Mouse (Mus musculus): ENCODE data around the gene Lgr6.

The Lgr6 gene

DNA sequence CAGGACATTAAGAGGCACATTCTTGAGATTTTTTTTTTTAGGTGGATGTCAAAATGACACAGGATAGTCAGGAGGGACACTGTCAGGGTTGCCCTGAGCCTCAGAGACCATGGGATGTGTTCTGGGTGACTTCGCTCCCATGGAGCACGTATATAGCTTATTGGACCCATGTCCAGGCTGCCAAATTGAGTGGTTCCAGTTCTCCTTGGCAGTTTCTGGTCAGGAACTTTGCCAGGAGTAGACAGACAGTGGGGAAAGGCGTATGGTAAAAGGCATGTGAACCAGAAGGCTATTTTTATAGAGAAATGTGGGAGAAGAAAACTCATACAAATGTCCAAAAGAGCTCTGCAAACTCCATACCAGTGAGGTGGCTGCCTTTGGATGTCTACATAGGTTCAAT is 95.2 kb downstream of the Lgr6 start:
- peak; percentile 91 for DNase-seq

DNA sequence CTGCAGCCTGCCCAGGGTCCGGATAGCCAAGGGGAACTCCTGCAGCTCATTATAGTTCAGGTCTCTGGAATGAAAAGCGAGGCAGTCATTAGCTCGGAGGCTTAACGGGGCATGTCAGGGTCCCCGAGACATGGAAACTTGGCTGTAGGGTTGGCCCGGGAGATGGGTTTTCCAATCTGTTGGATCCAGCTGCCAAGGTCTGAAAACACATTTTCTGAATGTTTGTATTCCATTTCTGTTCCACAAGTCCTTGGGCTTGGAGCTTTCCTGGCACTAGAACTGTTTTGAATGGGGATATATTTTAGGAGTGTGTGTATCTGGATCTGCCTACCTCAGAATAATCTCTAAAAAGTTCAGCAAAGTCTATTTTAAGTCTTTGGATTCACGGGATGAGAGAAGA is 99.4 kb downstream of the Lgr6 start:
- DNase-seq: peak; percentile 96

DNA sequence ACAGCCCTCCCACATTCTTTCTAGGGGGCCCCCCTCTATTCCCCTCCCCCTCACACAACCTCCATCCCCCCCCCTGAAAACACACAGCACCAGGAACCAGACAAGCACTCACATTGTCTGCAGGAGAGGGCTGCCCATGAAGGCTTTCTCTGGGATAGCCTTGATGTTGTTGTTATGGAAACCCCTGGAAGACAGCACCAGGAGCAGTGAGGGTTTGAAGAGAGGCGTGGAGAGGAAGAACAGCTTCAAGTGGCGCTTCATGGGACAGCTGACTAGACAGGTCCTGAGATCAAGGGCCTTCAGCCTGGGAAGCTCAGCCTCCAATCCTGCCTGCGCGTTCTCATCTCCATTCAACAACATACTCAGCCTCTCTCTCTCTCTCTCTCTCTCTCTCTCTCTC is 101.7 kb downstream of the Lgr6 start:
- DNase-seq: peak; percentile 65

DNA sequence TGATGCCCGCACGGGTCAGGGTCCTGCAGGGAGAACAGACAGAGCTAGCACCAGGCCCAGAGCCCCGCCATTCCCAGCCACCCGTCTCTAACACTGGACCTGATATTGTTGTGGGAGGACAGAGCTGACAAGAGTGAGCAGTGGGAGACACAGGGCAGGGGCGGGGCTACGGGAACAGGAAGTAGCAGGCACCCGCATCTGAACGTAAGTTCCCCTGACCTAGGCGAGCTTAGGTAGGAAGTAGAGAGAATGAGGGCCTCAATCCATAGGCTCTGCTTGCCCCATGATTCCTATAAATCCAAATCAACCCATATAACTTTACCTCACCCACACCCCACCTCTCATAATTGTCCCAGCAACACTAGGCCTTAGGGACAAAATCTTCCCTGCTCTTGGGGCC is 104.5 kb downstream of the Lgr6 start:
- DNase-seq: peak; percentile 73

DNA sequence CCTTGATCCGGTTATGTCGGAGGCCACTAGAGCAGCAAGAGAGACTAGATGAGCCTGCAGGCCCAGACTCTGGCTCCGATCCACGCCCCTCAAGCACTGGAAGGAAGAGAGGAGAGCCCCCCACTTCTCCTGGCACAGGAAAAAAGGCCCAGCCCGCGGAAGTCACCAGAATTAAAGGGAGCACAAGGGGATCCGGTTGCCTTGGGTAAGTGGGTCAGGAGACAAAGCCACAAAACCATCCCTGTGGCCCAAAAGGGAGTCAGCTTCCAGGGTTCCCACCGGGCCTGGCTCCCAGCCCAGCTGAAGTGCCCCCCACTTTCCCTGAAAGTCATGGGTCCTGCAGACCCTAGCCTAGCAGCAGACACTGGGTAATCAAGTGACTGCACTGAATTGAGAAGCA is 106.8 kb downstream of the Lgr6 start:
- DNase-seq: peak; percentile 91

DNA sequence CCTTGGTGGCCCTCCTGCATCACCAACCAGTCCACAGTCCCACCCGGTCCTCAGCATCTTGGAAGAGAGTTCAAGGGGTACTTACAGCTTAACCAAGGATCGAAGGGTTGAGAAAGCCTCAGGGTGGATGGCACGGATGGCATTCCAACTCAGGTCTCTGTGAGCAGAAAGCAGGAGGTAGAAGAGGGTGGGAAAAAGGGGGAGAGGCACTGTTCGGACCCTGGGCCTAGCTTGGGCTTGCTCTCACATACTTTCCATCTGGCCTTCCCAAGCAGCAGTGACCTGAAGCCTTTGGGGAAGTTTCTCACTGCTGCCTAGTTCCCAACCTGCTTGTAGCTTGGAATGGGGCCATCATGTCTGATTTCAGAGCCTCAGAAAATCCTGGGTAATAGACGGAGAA is 107.5 kb downstream of the Lgr6 start:
- DNase-seq: peak; percentile 77

DNA sequence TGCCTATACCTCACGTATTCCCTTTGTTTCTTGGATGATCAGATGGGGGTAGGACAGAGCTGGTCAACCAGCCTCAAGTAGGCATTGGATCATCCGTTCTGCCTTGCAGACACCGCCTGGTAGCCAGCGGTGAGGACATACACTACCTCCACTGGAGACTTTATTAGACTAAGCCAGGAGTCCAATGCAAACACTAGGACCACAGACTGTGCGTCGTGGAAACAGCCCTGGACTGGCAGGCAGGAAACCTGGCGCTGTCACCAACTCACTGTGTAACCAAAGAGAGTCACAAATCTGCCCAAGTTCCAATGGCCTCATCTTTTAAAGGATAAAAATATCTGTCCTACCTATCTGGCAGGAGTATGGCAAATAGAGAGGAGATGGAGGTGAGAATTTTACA is 108.6 kb downstream of the Lgr6 start:
- peak; percentile 58 for DNase-seq

DNA sequence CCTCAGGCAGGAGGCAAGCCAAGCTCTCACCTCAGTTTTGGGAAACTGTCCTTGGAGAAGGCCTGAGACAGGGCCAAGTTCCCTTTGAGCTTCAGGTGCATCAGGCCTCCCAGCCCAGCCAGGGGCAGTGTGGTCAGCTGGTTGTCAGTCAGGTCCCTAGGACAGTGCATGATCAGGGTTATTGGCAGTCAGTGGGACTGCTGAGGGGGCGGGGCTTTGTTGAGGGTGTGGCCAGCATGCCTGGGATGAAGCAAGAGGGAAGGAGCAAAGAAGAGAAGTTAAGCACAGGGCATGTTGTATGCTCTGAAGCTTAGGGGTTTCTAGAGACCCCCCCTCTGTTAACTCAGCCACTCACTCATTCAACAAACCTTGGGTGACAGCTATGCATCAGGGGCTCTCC is 109.1 kb downstream of the Lgr6 start:
- peak; percentile 86 for DNase-seq

DNA sequence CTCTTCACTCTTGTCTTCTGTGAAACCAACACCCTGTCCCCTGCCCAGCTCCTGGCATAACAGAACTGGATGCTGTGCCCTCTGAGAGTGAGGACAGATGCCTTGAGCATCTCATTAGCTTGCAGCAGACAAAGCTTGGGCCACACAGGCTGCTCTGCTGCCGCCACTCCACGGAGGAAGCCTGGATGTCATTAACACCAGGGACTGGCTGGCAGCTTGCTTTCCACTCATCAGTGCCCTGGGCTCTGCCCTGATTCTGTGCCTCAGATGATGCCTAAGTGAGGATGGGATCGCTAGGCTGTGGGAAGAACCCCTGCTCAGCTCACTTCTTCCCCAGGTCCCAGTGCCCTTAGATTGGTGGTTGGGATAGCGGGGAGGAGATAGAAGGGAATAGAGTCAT is 109.6 kb downstream of the Lgr6 start:
- no peak for DNase-seq

DNA sequence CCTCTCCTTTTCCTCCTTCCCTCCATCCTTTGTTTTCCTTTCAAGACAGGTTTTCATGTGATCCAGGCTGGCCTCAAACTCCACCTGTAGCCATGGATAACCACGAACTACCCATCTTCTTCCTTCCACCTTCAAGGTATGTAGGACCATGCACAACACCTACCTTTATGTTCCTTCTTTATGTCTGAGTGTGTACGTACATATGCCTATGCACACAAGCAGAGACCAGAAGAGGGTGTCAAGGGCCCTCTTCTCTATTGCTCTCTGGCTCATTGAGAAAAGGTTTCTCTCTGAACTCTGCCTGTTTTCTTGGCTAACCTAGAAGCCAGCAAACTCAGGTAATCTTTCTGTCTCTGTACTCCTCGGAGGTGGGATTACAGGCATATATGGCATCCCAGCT is 110.3 kb downstream of the Lgr6 start:
- no peak for DNase-seq

DNA sequence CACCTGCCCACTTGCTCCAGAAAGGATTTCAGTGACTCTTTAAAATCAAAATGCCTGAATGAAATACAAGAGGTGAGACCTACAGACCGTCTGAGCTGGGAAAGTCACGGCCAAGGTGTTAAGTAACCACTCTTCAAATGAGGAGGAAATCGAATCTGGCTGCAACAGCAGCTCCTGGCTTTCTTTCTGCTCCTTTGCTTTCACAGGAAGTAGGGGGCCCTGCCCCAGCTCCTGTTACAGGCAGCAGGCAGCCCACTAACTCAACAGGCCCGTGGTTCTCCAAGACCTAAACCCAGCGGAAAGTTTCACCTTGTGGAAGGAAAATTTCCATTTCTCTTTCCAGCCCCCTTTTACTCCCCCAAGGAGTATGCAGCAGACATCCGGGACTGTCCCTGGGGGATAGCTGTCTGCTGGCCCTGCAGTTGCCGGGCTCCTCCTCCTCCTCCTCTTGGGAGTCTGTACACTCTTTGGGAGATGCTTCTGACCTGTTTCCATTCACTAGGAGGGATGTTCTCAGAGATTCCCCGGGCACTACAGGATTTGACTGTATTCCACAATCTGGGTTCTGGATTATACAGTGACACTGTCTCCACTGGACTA is 112.9 kb downstream of the Lgr6 start:
- DNase-seq: no peak

DNA sequence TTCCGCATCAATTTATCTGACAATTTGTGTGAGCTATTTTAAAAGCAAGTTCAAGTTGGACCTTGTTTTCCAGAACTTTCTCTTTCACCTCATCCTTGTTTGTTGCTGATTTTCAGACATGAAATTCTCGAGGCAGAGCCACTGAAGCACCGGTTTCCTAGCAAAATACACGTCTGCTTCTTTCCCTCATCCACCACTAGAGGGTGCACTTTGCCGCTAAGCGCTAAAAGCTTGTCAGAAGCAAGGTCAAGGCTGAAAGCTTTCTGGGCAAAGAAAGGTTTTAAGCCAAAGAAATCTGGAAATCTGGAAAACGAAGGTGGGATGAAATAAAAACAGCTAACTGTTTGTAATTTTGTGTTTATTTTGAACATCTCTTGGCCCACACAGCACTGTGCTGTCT is 115.7 kb downstream of the Lgr6 start:
- DNase-seq: no peak

DNA sequence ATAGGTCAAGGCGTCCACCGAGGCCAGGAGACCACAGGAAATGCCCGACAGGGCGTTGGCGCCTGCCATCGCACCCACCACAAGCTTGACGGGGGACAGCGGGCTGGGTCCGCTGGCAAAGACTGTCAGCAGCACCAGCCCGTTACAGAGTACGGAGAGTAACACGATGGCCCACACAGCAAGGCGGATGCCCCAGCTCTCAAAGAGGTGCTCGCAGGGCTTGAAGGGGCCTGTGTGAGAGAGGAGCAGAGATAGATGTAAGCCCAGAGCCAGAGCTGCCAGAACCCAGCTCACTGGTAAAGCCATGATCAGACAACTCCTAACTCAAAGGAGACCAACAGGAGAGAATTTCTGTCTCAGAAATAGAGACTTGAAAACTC is 117.1 kb downstream of the Lgr6 start:
- DNase-seq: no peak

DNA sequence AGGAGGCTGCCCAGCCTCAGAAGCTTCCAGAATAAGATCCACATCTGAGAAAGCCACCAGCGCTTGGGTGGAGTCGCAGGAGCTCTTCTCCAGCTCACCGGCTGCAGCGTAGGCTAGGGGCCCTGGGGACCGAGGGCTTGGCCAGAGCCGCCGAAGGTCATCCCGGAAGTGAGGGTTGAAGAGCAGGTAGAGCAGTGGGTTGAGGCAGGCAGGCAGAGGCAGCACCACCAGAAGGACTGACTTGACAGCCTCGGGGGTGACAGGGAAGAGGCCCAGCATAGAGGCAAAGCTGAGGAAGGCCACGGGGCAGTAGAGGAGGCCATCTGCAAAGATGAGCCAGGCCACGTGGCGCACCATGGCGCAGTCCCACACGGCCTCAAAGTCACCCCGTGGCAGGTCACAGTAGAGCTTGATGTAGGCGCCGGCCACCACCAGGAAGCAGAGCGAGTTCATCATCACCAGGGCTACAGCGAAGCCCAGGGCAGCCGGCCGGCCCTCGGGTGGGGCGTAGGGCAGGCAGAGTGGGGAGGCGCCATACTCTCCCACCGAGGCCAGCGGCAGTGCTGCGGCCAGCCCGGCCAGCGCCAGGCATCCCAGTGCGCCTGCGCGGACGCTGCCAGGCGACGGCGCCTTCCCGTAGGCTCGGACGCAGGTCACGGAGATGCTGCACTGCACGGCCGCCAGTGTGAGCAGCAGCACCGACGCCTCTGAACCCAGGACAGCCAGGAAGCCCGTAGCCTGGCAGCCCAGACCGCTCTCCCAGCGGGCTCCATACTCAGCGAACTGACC is 117.7 kb downstream of the Lgr6 start:
- DNase-seq: peak; percentile 94

DNA sequence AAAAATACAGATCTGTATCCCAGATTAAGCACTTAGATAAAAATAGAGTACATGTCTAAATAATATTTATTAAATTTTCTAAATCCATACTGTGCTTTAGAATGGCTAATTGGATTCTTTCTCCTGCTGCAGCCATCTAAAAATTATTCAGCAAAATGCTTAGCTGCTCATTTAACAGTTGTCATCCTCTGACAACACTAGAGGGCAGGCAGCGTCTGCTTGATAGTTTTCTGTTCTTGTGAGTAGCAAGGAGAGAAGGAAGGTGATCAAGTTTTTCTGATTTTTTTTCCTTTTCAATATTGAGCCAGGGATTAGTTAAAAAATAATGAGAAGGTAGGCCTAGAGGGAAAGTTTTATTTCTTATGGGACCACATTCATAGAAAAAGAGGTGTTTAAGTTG is 132.2 kb downstream of the Lgr6 start:
- DNase-seq: no peak

DNA sequence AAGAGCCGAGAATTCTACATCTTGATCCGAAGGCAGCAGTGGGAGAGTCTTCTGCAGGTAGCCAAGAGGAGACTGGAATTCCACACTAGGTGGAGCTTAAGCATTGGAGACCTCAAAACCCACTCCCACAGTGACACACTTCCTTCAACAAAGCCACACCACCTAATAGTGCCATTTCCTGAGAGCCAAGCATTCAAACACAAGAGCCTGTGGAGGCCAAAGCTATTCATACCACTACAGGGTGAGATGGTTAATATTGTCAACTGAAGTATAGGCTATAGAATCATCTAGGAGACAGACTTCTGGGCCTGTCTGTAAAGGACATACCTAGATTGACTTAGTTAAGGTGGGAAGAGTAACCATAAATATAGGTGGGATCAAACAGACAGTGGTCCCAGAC is 139.6 kb downstream of the Lgr6 start:
- no peak for DNase-seq

DNA sequence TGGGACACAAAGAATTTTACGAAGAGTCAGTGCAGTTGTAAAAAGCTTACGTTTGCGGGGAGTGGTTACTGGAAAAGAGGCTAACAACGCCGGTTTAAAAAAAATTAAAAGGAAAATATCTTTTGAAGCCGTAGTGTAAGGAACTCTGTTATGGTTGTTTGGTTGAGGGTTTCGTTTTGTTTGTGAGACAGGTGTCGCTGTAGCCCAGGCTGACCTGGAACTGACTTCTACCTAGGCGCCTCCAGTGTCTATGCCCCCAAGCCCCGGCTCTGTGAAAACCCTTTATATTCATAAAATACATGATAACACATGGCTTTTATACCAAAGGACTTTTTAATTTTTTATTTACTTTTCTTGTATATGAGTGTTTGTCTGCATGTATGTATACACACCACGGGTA is 142.3 kb downstream of the Lgr6 start:
- no peak for DNase-seq

DNA sequence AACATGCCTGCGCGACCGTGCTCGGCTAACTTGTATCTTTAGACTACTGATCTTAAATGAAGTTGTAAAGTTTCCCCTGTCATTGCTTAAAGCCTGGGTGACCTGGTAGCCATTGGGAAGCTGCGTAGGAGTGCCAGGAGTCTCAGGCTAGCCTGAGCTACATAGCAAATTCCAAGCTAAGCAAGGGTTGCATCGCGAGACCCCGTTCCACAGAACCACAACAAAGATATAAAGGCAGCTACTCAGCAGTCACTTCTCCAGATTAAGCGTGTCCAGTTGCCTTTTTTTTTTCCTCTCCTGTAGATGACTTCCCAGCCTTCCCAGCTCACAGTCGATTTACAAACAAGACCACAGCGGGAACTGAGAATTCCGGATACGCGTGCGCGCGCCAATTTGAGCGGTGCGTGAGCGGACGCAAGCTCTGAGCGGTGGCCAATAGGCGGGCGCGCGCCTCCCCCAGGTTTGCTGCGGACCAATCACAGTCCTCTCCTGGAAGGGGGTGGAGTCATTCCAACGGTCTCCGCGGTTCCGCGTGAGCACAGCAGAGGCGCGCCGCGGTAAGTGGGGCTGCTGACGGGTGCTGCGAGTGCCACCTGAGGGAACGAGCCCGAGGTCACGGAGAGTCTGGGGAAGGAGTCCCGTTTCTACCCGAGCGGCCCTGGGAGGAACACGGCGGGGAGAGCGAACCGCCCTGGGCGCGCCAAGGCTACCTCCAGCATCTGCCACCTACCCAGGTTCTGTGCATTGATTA is 142.8 kb downstream of the Lgr6 start, which contains the start of gene Ube2t:
Ube2t (plus strand) TSS at position 513 of the 751 bp plus-strand sequence.
- peak; percentile 100 for DNase-seq

DNA sequence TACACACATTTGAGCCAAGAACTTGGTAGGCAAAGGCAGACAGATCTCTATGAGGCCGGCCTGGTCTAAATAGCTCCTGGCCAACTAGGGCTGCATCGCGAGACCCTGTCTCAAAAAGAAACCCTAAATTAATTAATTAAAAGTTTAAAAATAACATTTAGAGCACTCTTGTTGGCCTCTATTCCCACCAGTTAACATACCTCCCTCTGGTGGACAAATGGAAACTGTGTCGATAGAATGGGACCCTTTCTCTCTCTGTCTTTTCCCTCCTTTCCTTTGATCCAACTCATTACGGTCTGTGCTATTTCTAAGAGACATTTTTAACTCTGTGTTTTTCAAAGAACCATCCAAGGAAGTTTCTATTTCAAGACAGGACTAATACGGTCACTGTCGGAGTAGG is 144.4 kb downstream of the Lgr6 start:
- DNase-seq: no peak

DNA sequence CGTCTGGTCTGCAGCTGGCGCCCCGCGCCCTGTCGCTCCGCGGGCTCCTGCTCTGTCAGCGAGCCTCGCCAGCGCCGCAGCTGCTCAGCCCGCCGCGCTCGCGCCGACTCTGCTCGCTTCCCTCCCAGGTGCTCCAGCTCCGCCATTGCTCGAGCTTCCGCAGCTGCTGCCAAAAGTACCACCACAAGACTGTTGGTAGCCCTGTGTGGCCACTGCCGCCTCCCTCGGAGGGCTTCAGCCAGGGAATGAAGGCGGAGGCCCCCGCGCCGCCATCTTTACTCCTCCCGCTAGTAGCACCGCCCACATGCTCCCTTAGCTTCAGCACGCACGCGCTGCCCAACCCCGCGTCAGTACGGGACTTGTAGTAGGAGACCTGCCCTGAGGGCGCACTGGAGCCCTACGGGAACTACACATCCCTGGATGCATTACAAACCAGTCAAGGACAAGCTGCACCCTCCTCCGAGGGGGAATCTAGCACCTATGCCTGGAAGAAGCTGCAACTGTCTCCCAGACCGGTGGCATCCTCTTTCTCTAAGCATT is 149.4 kb downstream of the Lgr6 start, which contains the start of gene Ppp1r12b:
Ppp1r12b (minus strand) TSS at position 306 of the 540 bp plus-strand sequence.
- peak; percentile 100 for DNase-seq

DNA sequence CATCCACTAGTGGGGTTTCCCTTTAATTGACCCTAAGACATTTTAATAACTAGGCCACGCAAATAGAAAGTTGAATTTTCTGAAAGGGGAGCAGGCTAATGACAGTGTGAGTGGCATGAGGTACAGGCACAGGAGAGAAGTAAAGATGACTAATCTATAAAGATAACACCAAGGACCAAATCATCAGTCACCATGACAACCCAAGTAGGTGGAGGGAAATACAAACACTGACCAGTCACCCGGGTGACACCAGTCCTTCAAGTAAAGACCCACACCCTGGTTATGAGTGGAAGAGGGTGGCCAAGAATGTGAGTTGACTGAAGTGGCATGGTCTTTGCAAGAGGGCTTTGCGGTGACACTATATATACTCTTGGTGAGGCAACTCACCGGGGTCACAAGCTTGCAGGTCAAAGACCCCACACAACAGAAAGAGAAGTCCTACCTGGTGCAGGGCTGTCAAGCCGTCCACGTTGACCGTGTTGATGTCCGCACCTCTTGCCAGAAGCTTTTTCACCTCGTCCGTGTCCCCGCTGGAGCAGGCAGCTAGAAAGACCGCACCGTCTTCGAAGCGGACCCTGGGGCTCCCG is 149.9 kb downstream of the Lgr6 start:
- no peak for DNase-seq

DNA sequence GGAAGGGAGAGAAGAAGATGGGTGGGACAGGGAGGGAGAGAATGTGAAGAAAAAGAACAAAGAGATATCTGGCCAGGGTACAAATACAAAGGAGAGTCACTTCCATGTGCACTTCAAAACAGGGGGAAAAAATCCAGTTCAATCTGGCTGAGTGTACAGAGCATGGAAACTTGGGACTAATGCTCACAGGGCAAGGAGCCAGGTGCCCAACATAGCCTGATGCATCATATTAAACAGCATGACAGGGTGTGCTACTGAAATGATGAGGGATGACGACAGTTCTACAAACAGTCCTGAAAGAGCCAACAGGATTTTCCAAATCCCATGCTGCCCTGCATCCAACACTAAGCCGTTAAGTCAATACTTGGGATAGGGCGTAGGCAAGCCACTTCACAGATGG is 155.1 kb downstream of the Lgr6 start:
- no peak for DNase-seq

DNA sequence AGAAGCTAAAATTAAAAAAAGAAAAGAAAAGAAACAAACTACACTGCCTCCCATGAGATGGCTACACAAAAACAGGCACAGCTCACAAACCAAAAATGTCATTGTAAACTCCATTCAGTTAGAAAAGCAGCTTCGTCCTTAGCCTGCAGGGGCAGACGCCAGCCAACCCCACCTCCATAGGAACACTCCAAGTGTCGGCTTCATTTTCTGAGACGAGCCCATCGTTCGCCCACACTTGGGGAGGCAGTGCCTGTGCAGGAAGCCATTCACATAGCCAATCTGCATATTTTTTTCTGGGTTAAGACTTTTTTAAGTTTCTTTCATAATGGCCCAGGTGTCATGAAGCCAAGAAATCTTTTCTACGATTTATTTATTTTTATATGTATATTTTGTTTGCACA is 157.5 kb downstream of the Lgr6 start:
- DNase-seq: peak; percentile 87

Measured in heart, adult 11 months (tissue).